Mouse (Mus musculus) spleen, adult 2 months (tissue): Measurements from ENCODE around the gene H2-Ab1. TPM values are rescaled to one million over a fixed set of nuclear protein-coding genes. Genes with fewer than 3 reads are reported as not detected.

Experiments
- DNase-seq, 2 experiments: peaks; one replicate each; pipeline versions ENCODE4 v3.0.0 to v3.0.0-alpha.2; 2012 to 2021; ENCODE audit warnings: low spot score in 2 of 2, low read depth in 1 of 2
- H3K27ac ChIP-seq: fragments of 200-500 bp; 2 replicates; pipeline ENCODE4 v1.5.1; 2012; ENCODE audit warnings: low read length, inconsistent platforms; ENCODE audit not compliant: insufficient read depth
- H3K27me3 ChIP-seq: fragments of 200-500 bp; 2 replicates; pipeline ENCODE4 v1.6.1; 2012; ENCODE audit warnings: mild to moderate bottlenecking, moderate library complexity, low read length, inconsistent platforms; ENCODE audit not compliant: control insufficient read depth, insufficient read depth
- H3K36me3 ChIP-seq: fragments of 200-500 bp; 2 replicates; pipeline ENCODE4 v1.6.1; 2012; ENCODE audit warnings: mild to moderate bottlenecking, low read length, inconsistent platforms; ENCODE audit not compliant: control insufficient read depth, insufficient read depth
- H3K4me1 ChIP-seq: fragments of 200-500 bp; 2 replicates; pipeline ENCODE4 v1.6.1; 2011; ENCODE audit warnings: inconsistent platforms; ENCODE audit not compliant: control insufficient read depth, insufficient read depth, insufficient read length
- H3K4me3 ChIP-seq: fragments of 200-500 bp; 2 replicates; pipeline ENCODE4 v1.5.1; 2011; ENCODE audit warnings: mild to moderate bottlenecking, inconsistent platforms; ENCODE audit not compliant: insufficient read depth, insufficient read length; ENCODE audit errors: extremely low read depth
- CTCF ChIP-seq: fragments of 200-500 bp; IDR thresholded peaks from 2 replicates; pipeline ENCODE4 v1.5.1; 2011; ENCODE audit warnings: mild to moderate bottlenecking, inconsistent platforms; ENCODE audit not compliant: insufficient read depth, insufficient read length, insufficient replicate concordance; ENCODE audit errors: extremely low read depth
- POLR2A ChIP-seq: fragments of 200-500 bp; IDR thresholded peaks from 2 replicates; pipeline ENCODE4 v1.6.1; 2011; ENCODE audit warnings: low read depth, low read length, inconsistent platforms
- WGBS: fragments of 180-500 bp; shearing (Covaris S2); methylation state at CpG from one replicate; pipeline ENCODE4 v1.1.7; 2018; 5-methylcytosine and 5-hydroxymethylcytosine counted together
- polyA plus RNA-seq: library from polyadenylated mRNA; depleted of rRNA; stranded (reverse); fragments of >200 nt; gene quantifications from 2 replicates; pipeline ENCODE4 v1.2.3, GENCODE M21; 2012; rRNA removed

Gene H2-Ab1
- 5,504 and 8,483 TPM in 2 replicates for polyA plus RNA-seq

DNA sequence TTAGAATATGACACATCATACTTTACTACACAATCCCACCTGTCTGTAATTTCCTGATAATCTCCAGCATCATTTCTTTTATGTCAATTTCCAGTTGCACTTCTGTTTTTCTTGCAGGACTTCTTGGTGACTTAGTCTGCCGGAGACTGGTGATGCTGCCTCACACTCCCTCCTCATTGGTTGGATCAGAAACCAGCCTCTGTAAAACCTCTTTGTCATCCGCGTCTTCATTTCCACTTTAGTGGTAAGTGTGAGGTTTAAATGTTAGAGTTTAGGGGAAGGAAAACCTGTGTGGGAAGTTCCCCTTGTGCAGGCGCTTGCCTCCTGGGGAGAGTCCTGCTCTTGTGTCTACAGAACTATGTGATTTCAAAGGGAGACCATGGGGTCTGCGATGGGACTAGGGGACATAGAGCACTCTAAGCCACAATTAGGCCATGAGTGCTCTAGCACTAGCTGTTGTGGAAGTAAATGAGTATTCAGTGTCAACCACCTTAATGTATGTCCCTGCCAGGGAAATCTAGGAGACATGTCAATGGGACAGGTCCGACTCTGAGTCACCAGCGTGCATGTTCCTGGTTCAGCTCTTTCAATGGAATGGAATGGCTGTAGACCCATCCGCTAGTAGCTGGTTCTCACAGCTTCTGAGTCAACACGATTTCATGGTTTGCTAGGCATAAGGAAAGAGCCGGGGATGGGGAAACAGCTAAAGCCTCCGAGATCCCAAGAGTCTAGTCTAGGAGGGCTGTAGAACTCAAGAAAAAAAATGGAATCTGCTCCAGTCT, at the start of gene H2-Ab1:
TSS of gene H2-Ab1 (plus strand) at position 96 of the 782 bp plus-strand sequence.
- Histone ChIP-seq H3K27me3 (no peaks in the 10 kb centered on the region), H3K36me3 (no peaks in the 10 kb centered on the region), H3K4me1 (peaks cover 39% of the 10 kb centered on the region), H3K27ac (peak within 1 kb of the TSS; percentile 92), H3K4me3 (no peak within 1 kb of the TSS)
- WGBS = 53% methylated on average over 11 of the region's 11 CpGs
- no peak for TF ChIP-seq CTCF
- no peak for TF ChIP-seq POLR2A
- DNase-seq = peak; percentile 95 to 98

- no peak overlapping the region for H3K4me3 ChIP-seq
- H3K4me1 ChIP-seq = peaks cover 39% of the 10 kb centered on the region
- no peak for TF ChIP-seq POLR2A
- TF ChIP-seq CTCF = no peak
- H3K27me3 ChIP-seq = no peaks in the 10 kb centered on the region
- DNase-seq = peak in 1 of 2 experiments; percentile 2
- WGBS = 95% methylated on average over 9 of the region's 9 CpGs
- H3K27ac ChIP-seq = no peak overlapping the region
- H3K36me3 ChIP-seq = peaks cover 17% of the 10 kb centered on the region
Measured at GRCm38 (mm10) chr17:34207866-34208265, 49.6 kb upstream of the H2-Ab1 start.

DNA sequence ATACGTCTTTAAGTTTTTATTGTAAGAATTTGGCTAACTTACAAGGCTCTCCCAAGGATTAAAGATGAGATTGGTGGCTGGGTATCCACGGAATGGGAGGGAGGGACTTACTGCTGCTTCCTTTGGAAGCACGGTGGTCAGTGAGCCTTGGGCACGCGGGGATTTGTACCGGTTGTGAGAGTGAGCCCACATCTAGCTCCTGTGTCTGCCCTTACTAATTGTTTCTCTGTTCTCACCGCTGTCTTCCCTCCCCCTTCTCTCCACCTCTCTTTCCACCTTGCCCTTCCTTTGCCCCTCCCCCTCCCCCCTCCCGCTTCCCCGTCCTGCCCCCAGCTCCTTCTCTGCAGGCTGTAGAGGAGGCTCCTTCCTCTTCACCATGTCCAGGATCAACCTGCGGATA, 49.1 kb upstream of the H2-Ab1 start:
- Histone ChIP-seq H3K36me3 (peaks cover 21% of the 10 kb centered on the region), H3K4me3 (no peak overlapping the region), H3K27ac (no peak overlapping the region), H3K27me3 (no peaks in the 10 kb centered on the region), H3K4me1 (peaks cover 36% of the 10 kb centered on the region)
- DNase-seq = peak in 1 of 2 experiments; percentile 2
- WGBS = 66% methylated on average over 10 of the region's 10 CpGs
- TF ChIP-seq CTCF = no peak
- no peak for TF ChIP-seq POLR2A

- H3K36me3 ChIP-seq = peaks cover 33% of the 10 kb centered on the region
- 75% methylated on average over 3 of the region's 3 CpGs for WGBS
- no peak for TF ChIP-seq POLR2A
- TF ChIP-seq CTCF = peak; percentile 15; the same call in 1 of the 2 replicates
- DNase-seq = no peak
- no peaks in the 10 kb centered on the region for H3K27me3 ChIP-seq
- H3K4me3 ChIP-seq = no peak overlapping the region
- no peak overlapping the region for H3K27ac ChIP-seq
- peaks cover 29% of the 10 kb centered on the region; the same call in 1 of the 2 replicates for H3K4me1 ChIP-seq
Measured at GRCm38 (mm10) chr17:34209680-34210079, 47.8 kb upstream of the H2-Ab1 start.

DNA sequence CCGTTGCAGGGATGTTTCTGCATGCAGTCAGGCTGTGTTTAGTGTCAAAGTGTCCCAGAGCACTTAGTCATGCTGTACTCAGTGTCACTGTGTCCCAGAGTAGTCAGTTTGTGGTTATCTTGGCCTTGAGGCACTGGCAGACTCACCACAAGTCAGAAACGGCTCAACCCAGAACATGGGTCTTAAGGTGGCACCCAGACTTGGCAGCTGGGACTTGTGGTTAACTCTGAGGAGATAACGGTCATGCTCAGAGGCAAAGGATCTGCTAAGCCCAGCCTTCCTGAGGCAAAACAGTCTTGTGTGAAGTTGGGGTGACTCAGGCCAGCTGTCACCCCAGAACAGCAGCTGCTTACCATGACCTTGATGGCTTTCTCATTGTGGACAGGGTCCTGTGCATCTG, 46.9 kb upstream of the H2-Ab1 start:
- no peak for TF ChIP-seq CTCF
- Histone ChIP-seq H3K4me3 (no peak overlapping the region), H3K27ac (peak overlapping the region; percentile 48), H3K4me1 (peaks cover 27% of the 10 kb centered on the region; the same call in 1 of the 2 replicates), H3K36me3 (peaks cover 39% of the 10 kb centered on the region), H3K27me3 (no peaks in the 10 kb centered on the region)
- 10% methylated on average over 3 of the region's 3 CpGs for WGBS
- DNase-seq = peak in 1 of 2 experiments; percentile 2

GRCm38 (mm10) chr17:34211746-34212365, 45.6 kb upstream of the H2-Ab1 start:
- H3K36me3 ChIP-seq = peaks cover 45% of the 10 kb centered on the region
- H3K27me3 ChIP-seq = no peaks in the 10 kb centered on the region
- peaks cover 22% of the 10 kb centered on the region; the same call in 1 of the 2 replicates for H3K4me1 ChIP-seq
- no peak overlapping the region for H3K4me3 ChIP-seq
- no peak for TF ChIP-seq CTCF
- no peak for TF ChIP-seq POLR2A
- 34% methylated on average over 23 of the region's 23 CpGs for WGBS
- peak in 1 of 2 experiments; percentile 38 for DNase-seq
- H3K27ac ChIP-seq = no peak overlapping the region

GRCm38 (mm10) chr17:34213936-34214335, 43.6 kb upstream of the H2-Ab1 start:
- H3K4me1 ChIP-seq = peaks cover 15% of the 10 kb centered on the region; the same call in 1 of the 2 replicates
- no peak overlapping the region for H3K4me3 ChIP-seq
- H3K36me3 ChIP-seq = peaks cover 54% of the 10 kb centered on the region
- WGBS = 96% methylated on average over 21 of the region's 21 CpGs
- no peak overlapping the region for H3K27ac ChIP-seq
- DNase-seq = peak in 1 of 2 experiments; percentile 2
- TF ChIP-seq POLR2A (no peak), CTCF (no peak)
- H3K27me3 ChIP-seq = no peaks in the 10 kb centered on the region
